Mouse (Mus musculus) forebrain, postnatal 0 days (tissue): ENCODE data around the gene Dcakd. TPM values are rescaled to one million over a fixed set of nuclear protein-coding genes. Genes with fewer than 3 reads are reported as not detected.

ENCODE experiments used
- ATAC-seq: fragments of 200-750 bp; cut with Nextera tagmentation; 2 replicates; pipeline ENCODE4 v1.8.0; 2017; ENCODE audit warnings: mild to moderate bottlenecking, moderate library complexity
- DNase-seq: peaks from one replicate; pipeline ENCODE4 v3.0.0-alpha.2; 2015
- H3K27ac ChIP-seq: fragments of 300-500 bp; sonication (generic); 2 replicates; pipeline ENCODE4 v1.5.1; 2014; ENCODE audit warnings: low read depth, mild to moderate bottlenecking, antibody characterized with exemption, low read length, moderate library complexity, mixed read lengths
- H3K27me3 ChIP-seq: fragments of 300-500 bp; sonication (generic); 2 replicates; pipeline ENCODE4 v1.6.1; 2014; ENCODE audit warnings: mild to moderate bottlenecking, low read length, mixed read lengths; ENCODE audit not compliant: insufficient read depth
- H3K36me3 ChIP-seq: fragments of 300-500 bp; sonication (generic); 2 replicates; pipeline ENCODE4 v1.6.1; 2014; ENCODE audit warnings: mild to moderate bottlenecking, moderate library complexity; ENCODE audit not compliant: insufficient read depth
- H3K4me1 ChIP-seq: fragments of 300-500 bp; sonication (generic); 2 replicates; pipeline ENCODE4 v1.6.1; 2014; ENCODE audit warnings: antibody characterized with exemption; ENCODE audit not compliant: insufficient read depth
- H3K4me2 ChIP-seq: fragments of 300-500 bp; sonication (generic); 2 replicates; pipeline ENCODE4 v1.6.1; 2014; ENCODE audit warnings: low read depth, mild to moderate bottlenecking, moderate library complexity
- H3K4me3 ChIP-seq: fragments of 300-500 bp; sonication (generic); 2 replicates; pipeline ENCODE4 v1.5.1; 2014; ENCODE audit warnings: low read depth, low read length, mixed read lengths
- H3K9ac ChIP-seq: fragments of 300-500 bp; sonication (generic); 2 replicates; pipeline ENCODE4 v1.6.1; 2014; ENCODE audit warnings: mild to moderate bottlenecking
- H3K9me3 ChIP-seq: fragments of 300-500 bp; sonication (generic); 2 replicates; pipeline ENCODE4 v1.6.1; 2016; ENCODE audit warnings: low read length
- CTCF ChIP-seq: sonication (generic); IDR thresholded peaks from 2 replicates; pipeline ENCODE4 v1.5.1; 2016; ENCODE audit warnings: antibody characterized with exemption, control low read depth, low read depth
- WGBS: fragments of 180-500 bp; shearing (Covaris S2); extraction: QIAGEN DNeasy Blood & Tissue Kit; methylation state at CpG from one replicate; pipeline ENCODE4 v1.1.7; 2014; 5-methylcytosine and 5-hydroxymethylcytosine counted together
- polyA plus RNA-seq: library from polyadenylated mRNA; unstranded; fragments of >200 nt; fragmentation: Nextera tagmentation; extraction: Ambion mirVana; gene quantifications from 2 replicates; pipeline ENCODE4 v1.2.1, GENCODE M21; 2015
- total RNA-seq: library from RNA; depleted of rRNA; stranded (reverse); fragments of >200 nt; gene quantifications from 2 replicates; pipeline ENCODE4 v1.2.3, GENCODE M21; 2014

The Dcakd gene
- total and polyA plus RNA-seq, 2 experiments from 2014 or later = 148 to 173 TPM

DNA sequence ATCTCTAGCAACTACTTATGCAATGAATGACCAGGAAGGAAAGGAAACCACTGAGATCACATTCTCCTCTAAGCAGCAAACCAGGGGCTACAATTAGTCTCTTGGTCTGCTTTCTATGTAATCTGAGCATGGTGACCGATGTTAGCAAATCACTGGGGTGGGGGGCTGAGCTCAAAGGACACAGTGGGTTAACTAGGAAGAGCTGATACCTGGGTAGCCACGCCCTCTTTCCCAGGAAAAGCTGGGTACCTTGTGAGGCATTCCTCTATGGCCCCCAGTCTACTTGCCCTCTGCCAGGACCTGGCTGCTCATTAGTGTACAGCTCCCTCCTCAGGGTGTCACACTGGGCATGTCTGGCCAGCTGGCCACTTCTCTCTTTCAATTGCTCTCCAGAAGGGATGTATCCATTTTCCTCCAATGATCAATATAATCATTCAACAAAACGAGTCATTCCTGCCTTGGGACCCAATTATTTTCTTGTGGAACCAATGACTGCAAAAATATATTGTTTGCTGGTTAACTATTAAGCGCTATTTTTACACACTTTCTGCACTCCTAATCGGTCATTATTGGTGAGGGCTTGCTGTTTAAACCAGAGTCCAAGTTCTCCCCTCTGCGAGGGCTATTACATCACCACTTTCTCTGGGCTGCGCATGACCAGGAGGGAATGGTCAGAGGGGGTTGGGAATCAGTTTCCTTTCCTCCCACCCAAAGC is 21.7 kb downstream of the Dcakd start:
- H3K4me1 ChIP-seq = no peaks in the 10 kb centered on the region
- 0 out of 2 replicates have a peak, but pooled peaks cover 5% of the 10 kb centered on the region for H3K36me3 ChIP-seq
- no peaks in the 10 kb centered on the region for H3K9me3 ChIP-seq
- H3K27ac ChIP-seq = no peak overlapping the region
- no peaks in the 10 kb centered on the region for H3K27me3 ChIP-seq
- H3K4me3 ChIP-seq = no peak overlapping the region
- H3K9ac ChIP-seq = no peak overlapping the region
- ATAC-seq = no peak
- 85% methylated on average over 7 of the region's 7 CpGs for WGBS
- DNase-seq = no peak
- no peak for TF ChIP-seq CTCF
- H3K4me2 ChIP-seq = no peak overlapping the region

DNA sequence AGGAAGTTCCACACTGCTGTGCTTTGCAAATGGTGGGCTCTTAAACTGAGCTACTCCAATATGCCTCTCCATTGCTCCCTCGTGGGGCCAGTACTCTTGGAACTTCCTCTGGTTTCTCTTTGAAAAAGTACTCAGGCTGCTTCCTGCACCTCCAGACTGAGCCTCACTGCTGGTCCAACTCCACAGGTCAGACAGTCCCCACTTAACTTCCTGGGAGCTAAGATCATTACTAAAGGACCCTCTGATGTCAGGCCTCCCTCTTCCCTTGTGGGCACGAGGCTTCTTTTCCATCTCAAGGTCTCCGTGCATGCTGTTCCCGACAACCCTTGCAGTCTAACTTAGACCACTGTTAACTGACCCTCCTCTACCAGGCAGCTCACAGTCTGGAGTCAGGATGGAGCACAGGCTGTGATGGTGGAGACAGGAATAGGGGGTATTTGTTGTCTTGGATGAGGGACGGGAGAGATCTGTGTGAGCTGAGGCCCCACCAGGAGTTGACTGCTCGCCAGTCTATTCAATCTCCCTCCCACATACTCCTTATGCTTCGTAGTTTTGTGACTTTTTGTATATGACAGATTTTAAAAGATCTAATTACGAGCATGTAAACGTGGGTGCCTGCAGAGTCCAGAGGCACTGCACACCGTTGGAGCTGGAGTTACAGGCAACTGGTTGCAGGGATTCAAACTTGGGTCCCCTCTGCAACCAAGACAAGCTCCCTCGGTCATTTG is 22.7 kb downstream of the Dcakd start:
- H3K9ac ChIP-seq = no peak overlapping the region
- no peak overlapping the region for H3K4me2 ChIP-seq
- WGBS = 84% methylated on average over 11 of the region's 11 CpGs
- H3K27me3 ChIP-seq = no peaks in the 10 kb centered on the region
- no peak for DNase-seq
- no peak for ATAC-seq
- H3K4me3 ChIP-seq = no peak overlapping the region
- no peaks in the 10 kb centered on the region for H3K9me3 ChIP-seq
- no peak overlapping the region for H3K27ac ChIP-seq
- TF ChIP-seq CTCF = no peak
- no peaks in the 10 kb centered on the region for H3K4me1 ChIP-seq
- H3K36me3 ChIP-seq = 0 out of 2 replicates have a peak, but pooled peaks cover 9% of the 10 kb centered on the region

DNA sequence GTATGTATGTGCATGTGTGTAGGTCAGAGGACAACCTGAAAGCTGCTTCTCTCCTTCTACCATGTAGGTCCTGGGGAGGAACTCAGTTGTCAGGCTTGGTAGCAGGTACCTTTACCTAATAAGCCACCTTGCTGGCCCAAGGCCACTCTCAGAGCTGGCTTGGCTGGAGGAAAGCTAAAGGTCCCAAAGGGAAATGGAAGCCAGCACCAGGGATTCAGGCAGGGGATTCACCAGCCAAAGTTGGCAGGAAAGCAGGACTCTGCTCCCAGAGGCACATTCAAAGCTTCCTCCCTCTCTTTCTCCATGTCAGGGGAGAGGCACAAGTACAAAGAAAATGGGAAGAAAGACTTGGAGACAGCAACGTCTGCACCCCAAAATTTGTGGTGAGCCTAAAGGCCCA is 23.3 kb downstream of the Dcakd start:
- no peak overlapping the region for H3K4me3 ChIP-seq
- no peak for TF ChIP-seq CTCF
- H3K27ac ChIP-seq = no peak overlapping the region
- H3K27me3 ChIP-seq = no peaks in the 10 kb centered on the region
- 63% methylated on average over 1 of the region's 1 CpGs for WGBS
- ATAC-seq = no peak
- no peak overlapping the region for H3K9ac ChIP-seq
- H3K9me3 ChIP-seq = no peaks in the 10 kb centered on the region
- no peak for DNase-seq
- peaks cover 10% of the 10 kb centered on the region; the same call in 1 of the 2 replicates for H3K36me3 ChIP-seq
- H3K4me2 ChIP-seq = no peak overlapping the region
- H3K4me1 ChIP-seq = no peaks in the 10 kb centered on the region

DNA sequence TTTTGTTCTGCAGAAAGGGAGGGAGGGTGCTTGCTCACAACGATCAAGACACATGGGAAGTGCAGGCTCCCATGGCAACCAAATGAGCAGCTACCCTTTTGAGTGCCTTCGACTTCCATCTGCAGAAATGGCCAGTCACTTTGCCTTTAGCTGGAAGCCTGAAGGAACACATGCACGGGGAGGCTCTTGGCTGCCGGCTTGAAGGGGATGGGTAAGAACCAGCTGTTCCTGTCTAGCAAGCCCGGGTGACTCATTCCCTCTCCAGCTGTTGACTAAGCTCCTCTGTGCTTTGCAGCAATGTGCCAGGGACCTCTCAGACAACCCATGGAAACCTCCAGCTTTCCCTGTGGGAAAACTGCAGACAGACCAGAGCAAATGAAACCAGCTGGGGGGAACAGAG is 24.9 kb downstream of the Dcakd start:
- no peaks in the 10 kb centered on the region for H3K9me3 ChIP-seq
- peak overlapping the region; percentile 55; the same call in 1 of the 2 replicates for H3K27ac ChIP-seq
- H3K4me3 ChIP-seq = no peak overlapping the region
- 38% methylated on average over 5 of the region's 5 CpGs for WGBS
- no peaks in the 10 kb centered on the region for H3K27me3 ChIP-seq
- ATAC-seq = peak; percentile 90
- DNase-seq = peak; percentile 74
- H3K9ac ChIP-seq = no peak overlapping the region
- H3K4me2 ChIP-seq = no peak overlapping the region
- no peak for TF ChIP-seq CTCF
- H3K36me3 ChIP-seq = peaks cover 26% of the 10 kb centered on the region
- H3K4me1 ChIP-seq = no peaks in the 10 kb centered on the region

DNA sequence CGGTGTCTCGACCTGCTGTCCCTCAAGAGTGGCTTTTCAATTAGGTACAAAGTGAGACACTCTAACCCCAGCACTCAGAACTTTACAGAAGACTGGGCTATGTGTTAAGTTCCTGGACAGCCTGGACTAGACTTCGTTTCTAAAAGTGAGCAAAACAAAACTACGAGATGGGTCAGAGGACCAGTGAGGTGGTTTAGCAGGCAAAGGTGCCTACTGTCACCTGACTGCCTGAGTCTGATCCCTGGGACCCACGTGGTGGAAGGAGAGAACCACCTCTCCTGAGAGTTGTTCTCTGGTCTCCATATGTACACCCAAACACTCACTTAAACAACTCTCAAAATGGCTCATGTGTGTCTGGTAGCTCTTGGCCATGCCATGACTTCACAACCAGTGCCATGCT is 27.1 kb downstream of the Dcakd start:
- H3K27ac ChIP-seq = no peak overlapping the region

DNA sequence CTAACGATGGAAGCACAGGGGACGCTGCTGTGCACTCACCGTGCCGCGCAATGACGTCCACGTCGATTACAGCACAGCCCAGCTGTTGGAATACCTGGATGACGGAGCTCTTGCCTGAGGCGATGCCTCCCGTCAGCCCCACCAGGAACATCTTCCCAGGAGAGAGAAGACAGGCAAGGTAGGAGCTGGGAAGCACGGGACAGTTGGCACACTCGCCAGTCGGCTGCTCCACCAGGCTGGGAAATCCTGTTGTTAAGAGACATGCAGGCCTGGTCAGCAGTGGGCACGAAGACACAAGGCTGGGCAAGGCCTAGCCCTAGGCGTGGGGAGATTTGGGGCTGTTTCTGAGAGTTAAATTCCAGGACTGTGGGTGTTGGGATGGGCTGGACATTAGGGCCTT is 28.0 kb downstream of the Dcakd start:
- H3K9me3 ChIP-seq = no peaks in the 10 kb centered on the region
- no peaks in the 10 kb centered on the region for H3K27me3 ChIP-seq
- no peak for TF ChIP-seq CTCF
- H3K4me1 ChIP-seq = no peaks in the 10 kb centered on the region
- no peak overlapping the region for H3K4me3 ChIP-seq
- no peak overlapping the region for H3K4me2 ChIP-seq
- peaks cover 51% of the 10 kb centered on the region for H3K36me3 ChIP-seq
- ATAC-seq (no peak), DNase-seq (no peak)
- WGBS = 91% methylated on average over 16 of the region's 16 CpGs
- H3K9ac ChIP-seq = no peak overlapping the region
- H3K27ac ChIP-seq = no peak overlapping the region

More for the DNA sequence above, 27.1 kb downstream of the Dcakd start:
- Histone ChIP-seq H3K36me3 (peaks cover 42% of the 10 kb centered on the region), H3K9me3 (no peaks in the 10 kb centered on the region), H3K9ac (no peak overlapping the region), H3K27me3 (no peaks in the 10 kb centered on the region), H3K4me2 (no peak overlapping the region), H3K4me1 (no peaks in the 10 kb centered on the region), H3K4me3 (no peak overlapping the region)
- DNase-seq (no peak), ATAC-seq (no peak)
- WGBS = 85% methylated on average over 5 of the region's 5 CpGs
- TF ChIP-seq CTCF = no peak

DNA sequence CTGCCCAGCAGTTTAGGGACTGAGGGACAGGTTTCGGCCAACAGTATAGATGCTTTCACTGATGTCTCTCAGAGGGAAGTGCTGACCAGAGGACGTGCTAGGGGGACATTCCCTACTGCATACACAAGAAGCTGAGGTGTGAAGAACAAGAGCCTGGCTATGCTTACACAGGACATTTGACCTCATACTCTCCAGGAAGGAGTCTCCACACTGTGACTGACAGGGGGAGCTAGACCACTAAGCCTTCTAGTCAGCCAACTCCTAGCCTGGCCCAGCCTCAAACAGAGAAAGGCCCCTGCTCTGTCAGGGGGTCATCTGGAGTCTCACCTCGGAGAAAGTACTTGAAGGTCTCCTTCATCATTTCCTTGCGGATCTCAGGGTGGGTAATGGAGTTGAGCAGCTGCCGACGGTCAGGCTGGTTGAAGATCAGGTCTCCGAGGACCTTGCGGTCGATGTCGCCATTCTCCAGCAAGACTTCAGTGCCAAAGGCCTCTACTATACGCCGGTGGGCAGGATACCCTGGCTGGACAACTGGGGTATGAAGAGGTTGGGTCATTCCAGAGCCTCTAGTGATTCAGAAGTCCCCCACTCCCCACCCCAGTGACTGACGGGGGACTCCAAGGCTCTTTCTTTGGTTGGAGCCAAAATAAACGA is 28.7 kb downstream of the Dcakd start:
- Histone ChIP-seq H3K27me3 (no peaks in the 10 kb centered on the region), H3K9me3 (no peaks in the 10 kb centered on the region), H3K36me3 (peaks cover 58% of the 10 kb centered on the region), H3K4me3 (no peak overlapping the region), H3K9ac (no peak overlapping the region), H3K4me2 (no peak overlapping the region), H3K4me1 (no peaks in the 10 kb centered on the region), H3K27ac (no peak overlapping the region)
- ATAC-seq (no peak), DNase-seq (no peak)
- WGBS = 90% methylated on average over 14 of the region's 14 CpGs
- no peak for TF ChIP-seq CTCF
